Mouse (Mus musculus) large intestine, adult 2 months (tissue): ENCODE results near the gene Anp32b. TPM values are rescaled to one million over a fixed set of nuclear protein-coding genes. Genes with fewer than 3 reads are reported as not detected.

Experiments used
- DNase-seq: peaks from one replicate; pipeline ENCODE4 v3.0.0-alpha.2; 2012; ENCODE audit warnings: low read depth, low spot score
- WGBS: fragments of 180-500 bp; shearing (Covaris S2); methylation state at CpG from one replicate; pipeline ENCODE4 v1.1.7; 2018; 5-methylcytosine and 5-hydroxymethylcytosine counted together
- polyA plus RNA-seq: library from polyadenylated mRNA; depleted of rRNA; stranded (reverse); fragments of >200 nt; gene quantifications from 2 replicates; pipeline ENCODE4 v1.2.3, GENCODE M21; 2012

Gene Anp32b
- polyA plus RNA-seq, 1 experiment: 9.6 TPM

GRCm38 (mm10) chr4:46451758-46452480 lies 1.2 kb downstream of the Anp32b start:
- DNase-seq: no peak
- 1% methylated on average over 106 of the region's 111 CpGs for WGBS

GRCm38 (mm10) chr4:46452481-46452850 lies 1.8 kb downstream of the Anp32b start:
- under 1% methylated on average over 19 of the region's 19 CpGs for WGBS
- peak; percentile 18 for DNase-seq

GRCm38 (mm10) chr4:46452855-46453719 lies 2.4 kb downstream of the Anp32b start:
- DNase-seq: no peak
- 53% methylated on average over 13 of the region's 13 CpGs for WGBS

- 68% methylated on average over 5 of the region's 5 CpGs for WGBS
- DNase-seq: no peak
Measured at GRCm38 (mm10) chr4:46454097-46454864, 3.6 kb downstream of the Anp32b start.

- DNase-seq: no peak
- WGBS: 79% methylated on average over 4 of the region's 4 CpGs
Measured at GRCm38 (mm10) chr4:46456762-46457161, 6.1 kb downstream of the Anp32b start.

GRCm38 (mm10) chr4:46457186-46457585 lies 6.5 kb downstream of the Anp32b start:
- DNase-seq: no peak
- WGBS: 94% methylated on average over 3 of the region's 3 CpGs

- WGBS: 80% methylated on average over 2 of the region's 2 CpGs
- no peak for DNase-seq
Measured at GRCm38 (mm10) chr4:46458411-46458810, 7.7 kb downstream of the Anp32b start.

- no peak for DNase-seq
- WGBS: 87% methylated on average over 7 of the region's 7 CpGs
Measured at GRCm38 (mm10) chr4:46463130-46463830, 12.6 kb downstream of the Anp32b start.

- DNase-seq: no peak
Measured at GRCm38 (mm10) chr4:46465740-46466139, 15.0 kb downstream of the Anp32b start.

GRCm38 (mm10) chr4:46475101-46475500 lies 24.4 kb downstream of the Anp32b start:
- DNase-seq: no peak
- WGBS: 92% methylated on average over 5 of the region's 5 CpGs

More at GRCm38 (mm10) chr4:46465740-46466139, 15.0 kb downstream of the Anp32b start:
- 76% methylated on average over 3 of the region's 3 CpGs for WGBS

- 96% methylated on average over 2 of the region's 2 CpGs for WGBS
- DNase-seq: no peak
Measured at GRCm38 (mm10) chr4:46479081-46479480, 28.4 kb downstream of the Anp32b start.

GRCm38 (mm10) chr4:46485696-46486417 lies 35.2 kb downstream of the Anp32b start:
- no peak for DNase-seq
- 30% methylated on average over 14 of the region's 14 CpGs for WGBS

- DNase-seq: no peak
- 49% methylated on average over 5 of the region's 5 CpGs for WGBS
Measured at GRCm38 (mm10) chr4:46487348-46487747, 36.6 kb downstream of the Anp32b start.

- peak; percentile 87 for DNase-seq
- WGBS: 2% methylated on average over 58 of the region's 58 CpGs
Measured at GRCm38 (mm10) chr4:46489028-46489925, 38.6 kb downstream of the Anp32b start, which contains the start of gene Nans. Gene Nans, plus strand, starts transcription at chr4:46489248.

- 88% methylated on average over 6 of the region's 6 CpGs for WGBS
- DNase-seq: no peak
Measured at GRCm38 (mm10) chr4:46493071-46493470, 42.4 kb downstream of the Anp32b start.

GRCm38 (mm10) chr4:46495543-46495942 lies 44.8 kb downstream of the Anp32b start:
- 30% methylated on average over 12 of the region's 12 CpGs for WGBS
- peak; percentile 80 for DNase-seq

GRCm38 (mm10) chr4:46497286-46497892 lies 46.7 kb downstream of the Anp32b start:
- 29% methylated on average over 4 of the region's 4 CpGs for WGBS
- DNase-seq: no peak
